Mouse (Mus musculus) kidney, postnatal 0 days (tissue): ENCODE data around the gene Odf3l1. TPM values are rescaled to one million over a fixed set of nuclear protein-coding genes. Genes with fewer than 3 reads are reported as not detected.

Source experiments
- ATAC-seq: fragments of 200-750 bp; cut with Nextera tagmentation; replicated peaks from 2 replicates; pipeline ENCODE4 v1.8.0; 2017; ENCODE audit warnings: low read depth, moderate number of reproducible peaks, moderate TSS enrichment, moderate library complexity; ENCODE audit not compliant: low FRiP score
- DNase-seq: peaks from one replicate; pipeline ENCODE4 v3.0.0-alpha.2; 2016; ENCODE audit warnings: low spot score
- H3K27ac ChIP-seq: fragments of 300-500 bp; sonication (generic); 2 replicates; pipeline ENCODE4 v1.5.1; 2014; ENCODE audit warnings: mild to moderate bottlenecking
- H3K27me3 ChIP-seq: fragments of 300-500 bp; sonication (generic); 2 replicates; pipeline ENCODE4 v1.6.1; 2014; ENCODE audit warnings: low read length, mixed read lengths; ENCODE audit not compliant: insufficient read depth
- H3K36me3 ChIP-seq: fragments of 300-500 bp; sonication (generic); 2 replicates; pipeline ENCODE4 v1.6.1; 2014; ENCODE audit warnings: low read length, mixed read lengths; ENCODE audit not compliant: insufficient read depth
- H3K4me1 ChIP-seq: fragments of 300-500 bp; sonication (generic); replicated peaks from 2 replicates; pipeline ENCODE4 v1.6.1; 2014; ENCODE audit warnings: antibody characterized with exemption, low read length, mixed read lengths; ENCODE audit not compliant: insufficient read depth
- H3K4me2 ChIP-seq: fragments of 300-500 bp; sonication (generic); 2 replicates; pipeline ENCODE4 v1.6.1; 2014; ENCODE audit warnings: mild to moderate bottlenecking, low read length, moderate library complexity, mixed read lengths
- H3K4me3 ChIP-seq: fragments of 300-500 bp; sonication (generic); replicated peaks from 2 replicates; pipeline ENCODE4 v1.5.1; 2014; ENCODE audit warnings: low read depth, low read length
- H3K9ac ChIP-seq: fragments of 300-500 bp; sonication (generic); 2 replicates; pipeline ENCODE4 v1.6.1; 2014; ENCODE audit warnings: low read depth, low read length
- H3K9me3 ChIP-seq: fragments of 300-500 bp; sonication (generic); replicated peaks from 2 replicates; pipeline ENCODE4 v1.6.1; 2016; ENCODE audit warnings: low read length, inconsistent platforms, mixed read lengths
- CTCF ChIP-seq: IDR thresholded peaks from 2 replicates; pipeline ENCODE4 v1.5.1; 2016; ENCODE audit warnings: antibody characterized with exemption, low read depth, mild to moderate bottlenecking, moderate library complexity
- WGBS: fragments of 180-500 bp; shearing (Covaris S2); extraction: QIAGEN DNeasy Blood & Tissue Kit; methylation state at CpG from one replicate; pipeline ENCODE4 v1.1.7; 2014; 5-methylcytosine and 5-hydroxymethylcytosine counted together
- polyA plus RNA-seq: library from polyadenylated mRNA; unstranded; fragments of >200 nt; fragmentation: Nextera tagmentation; extraction: Ambion mirVana; gene quantifications from 2 replicates; pipeline ENCODE4 v1.2.1, GENCODE M21; 2015

Odf3l1 gene
- polyA plus RNA-seq, 1 experiment from 2014 or later, result 0.11 TPM

- no peak overlapping the region for H3K27ac ChIP-seq
- DNase-seq (no peak), ATAC-seq (no peak)
- H3K9ac ChIP-seq, result no peak overlapping the region
- H3K9me3 ChIP-seq, result no peaks in the 10 kb centered on the region
- no peaks in the 10 kb centered on the region for H3K36me3 ChIP-seq
- no peaks in the 10 kb centered on the region for H3K27me3 ChIP-seq
- peak; percentile 24; the same call in 1 of the 2 replicates for TF ChIP-seq CTCF
- 88% methylated on average over 3 of the region's 3 CpGs for WGBS
- no peaks in the 10 kb centered on the region for H3K4me1 ChIP-seq
- H3K4me2 ChIP-seq, result no peak overlapping the region
- H3K4me3 ChIP-seq, result no peak overlapping the region
These were observed 32.6 kb downstream of the Odf3l1 start for GRCm38 (mm10) chr9:56831904-56832303.

DNA sequence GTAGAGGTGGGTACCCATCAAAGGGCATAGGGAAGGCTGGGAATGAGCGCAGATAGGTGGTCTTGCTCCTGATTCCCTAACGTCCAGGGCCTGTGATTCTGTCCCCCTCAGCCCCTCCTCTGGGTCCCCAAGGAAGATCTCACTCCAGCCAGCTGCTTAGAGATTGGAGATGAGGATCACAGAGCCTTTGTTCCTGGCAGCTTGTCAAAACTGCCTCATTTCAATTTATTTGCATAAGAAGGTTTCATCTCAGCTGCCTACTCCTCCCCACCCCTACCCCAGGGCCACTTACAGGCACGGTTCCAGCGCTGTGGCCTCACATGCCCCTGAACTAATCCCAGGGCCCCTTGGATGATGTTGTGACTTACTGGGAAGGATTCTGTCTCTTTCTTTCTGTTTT is 34.3 kb downstream of the Odf3l1 start:
- H3K27ac ChIP-seq, result no peak overlapping the region
- 43% methylated on average over 4 of the region's 4 CpGs for WGBS
- no peak overlapping the region for H3K4me2 ChIP-seq
- TF ChIP-seq CTCF, result no peak
- no peak overlapping the region for H3K9ac ChIP-seq
- ATAC-seq, result no peak
- no peak overlapping the region for H3K4me3 ChIP-seq
- peaks cover 6% of the 10 kb centered on the region; the same call in 1 of the 2 replicates for H3K4me1 ChIP-seq
- H3K27me3 ChIP-seq, result no peaks in the 10 kb centered on the region
- H3K9me3 ChIP-seq, result no peaks in the 10 kb centered on the region
- H3K36me3 ChIP-seq, result no peaks in the 10 kb centered on the region
- peak; percentile 21 for DNase-seq

DNA sequence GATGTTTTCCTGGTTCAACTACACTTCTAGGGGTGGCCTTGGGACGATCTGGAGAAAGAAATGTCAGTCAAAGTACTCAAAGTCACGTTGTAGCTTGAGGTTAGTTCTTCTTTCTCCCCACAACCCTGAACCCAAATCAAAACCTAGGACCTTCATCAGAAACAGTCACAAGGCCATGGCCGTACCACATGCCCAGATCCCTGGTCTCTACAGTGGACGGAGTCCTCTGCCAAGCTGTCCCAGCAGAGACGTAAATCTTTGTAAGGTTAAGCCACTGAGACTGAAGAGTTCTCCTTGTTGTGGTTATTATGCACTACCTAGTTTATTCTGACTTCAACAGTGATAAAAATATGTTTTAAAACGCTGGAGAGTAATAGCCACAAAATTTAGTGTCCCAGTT is 35.6 kb downstream of the Odf3l1 start:
- no peak overlapping the region for H3K4me3 ChIP-seq
- no peak overlapping the region for H3K27ac ChIP-seq
- WGBS, result 74% methylated on average over 6 of the region's 6 CpGs
- no peak for ATAC-seq
- peaks cover 6% of the 10 kb centered on the region; the same call in 1 of the 2 replicates for H3K4me1 ChIP-seq
- no peak for DNase-seq
- H3K27me3 ChIP-seq, result no peaks in the 10 kb centered on the region
- no peak overlapping the region for H3K4me2 ChIP-seq
- no peaks in the 10 kb centered on the region for H3K36me3 ChIP-seq
- TF ChIP-seq CTCF, result no peak
- H3K9me3 ChIP-seq, result no peaks in the 10 kb centered on the region
- no peak overlapping the region for H3K9ac ChIP-seq

GRCm38 (mm10) chr9:56828146-56828545 is 36.3 kb downstream of the Odf3l1 start:
- H3K36me3 ChIP-seq, result no peaks in the 10 kb centered on the region
- H3K4me1 ChIP-seq, result peaks cover 6% of the 10 kb centered on the region; the same call in 1 of the 2 replicates
- no peak for TF ChIP-seq CTCF
- WGBS, result 39% methylated on average over 9 of the region's 9 CpGs
- H3K9ac ChIP-seq, result no peak overlapping the region
- no peak overlapping the region for H3K27ac ChIP-seq
- no peak overlapping the region for H3K4me3 ChIP-seq
- ATAC-seq, result no peak
- no peak overlapping the region for H3K4me2 ChIP-seq
- DNase-seq, result no peak
- H3K9me3 ChIP-seq, result no peaks in the 10 kb centered on the region
- no peaks in the 10 kb centered on the region for H3K27me3 ChIP-seq

GRCm38 (mm10) chr9:56825476-56826213 is 38.8 kb downstream of the Odf3l1 start:
- DNase-seq (no peak), ATAC-seq (no peak)
- WGBS, result 17% methylated on average over 18 of the region's 21 CpGs
- Histone ChIP-seq H3K4me2 (peak overlapping the region; percentile 41), H3K36me3 (no peaks in the 10 kb centered on the region), H3K4me1 (peaks cover 6% of the 10 kb centered on the region; the same call in 1 of the 2 replicates), H3K27ac (no peak overlapping the region), H3K4me3 (no peak overlapping the region), H3K9me3 (no peaks in the 10 kb centered on the region), H3K9ac (no peak overlapping the region), H3K27me3 (no peaks in the 10 kb centered on the region)
- no peak for TF ChIP-seq CTCF

- no peak for ATAC-seq
- no peaks in the 10 kb centered on the region for H3K27me3 ChIP-seq
- no peak overlapping the region for H3K9ac ChIP-seq
These were observed 39.6 kb downstream of the Odf3l1 start for GRCm38 (mm10) chr9:56824900-56825299.

DNA sequence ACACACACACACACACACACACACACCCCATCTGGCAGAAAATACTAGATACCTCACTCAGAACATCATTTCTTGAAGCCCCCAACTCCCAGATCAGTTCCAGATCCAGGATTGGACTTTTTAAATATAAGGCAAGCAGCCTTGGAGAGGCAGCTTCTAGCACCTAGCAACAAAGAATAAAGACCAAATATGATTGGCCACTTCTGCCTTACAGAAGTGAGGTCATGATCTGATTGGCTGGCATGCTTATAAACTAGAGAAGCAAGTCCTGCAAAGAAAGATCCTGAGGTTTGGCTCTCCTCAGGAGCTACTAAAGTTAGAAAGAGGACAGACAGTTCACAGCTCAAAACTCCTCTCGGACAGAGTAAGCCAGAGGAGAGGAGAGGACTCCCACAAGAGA is 53.6 kb downstream of the Odf3l1 start:
- Histone ChIP-seq H3K36me3 (no peaks in the 10 kb centered on the region), H3K4me3 (no peak overlapping the region), H3K9ac (no peak overlapping the region), H3K4me2 (no peak overlapping the region), H3K9me3 (no peaks in the 10 kb centered on the region), H3K27me3 (no peaks in the 10 kb centered on the region), H3K27ac (no peak overlapping the region), H3K4me1 (no peaks in the 10 kb centered on the region)
- 71% methylated on average over 1 of the region's 1 CpGs for WGBS
- no peak for TF ChIP-seq CTCF
- DNase-seq, result no peak
- no peak for ATAC-seq

More at GRCm38 (mm10) chr9:56824900-56825299, 39.6 kb downstream of the Odf3l1 start:
- peak; percentile 75 for DNase-seq
- 6% methylated on average over 3 of the region's 3 CpGs for WGBS
- Histone ChIP-seq H3K4me1 (peaks cover 6% of the 10 kb centered on the region; the same call in 1 of the 2 replicates), H3K4me3 (no peak overlapping the region), H3K36me3 (no peaks in the 10 kb centered on the region), H3K9me3 (no peaks in the 10 kb centered on the region), H3K27ac (no peak overlapping the region), H3K4me2 (no peak overlapping the region)
- peak; percentile 68 for TF ChIP-seq CTCF
